Mouse (Mus musculus): ENCODE measurements at regions not wholly inside any gene's neighbourhood (a gene's known extent, or its start where the extent isn't known, plus 50 kb on each side); places are given as distances from the start of the nearest gene placed in this dataset.
"Not testable (repeated sequence)": the region's sequence is repeated elsewhere in the genome, so short reads cannot be mapped to it uniquely, and the experiment has no call there.

DNA sequence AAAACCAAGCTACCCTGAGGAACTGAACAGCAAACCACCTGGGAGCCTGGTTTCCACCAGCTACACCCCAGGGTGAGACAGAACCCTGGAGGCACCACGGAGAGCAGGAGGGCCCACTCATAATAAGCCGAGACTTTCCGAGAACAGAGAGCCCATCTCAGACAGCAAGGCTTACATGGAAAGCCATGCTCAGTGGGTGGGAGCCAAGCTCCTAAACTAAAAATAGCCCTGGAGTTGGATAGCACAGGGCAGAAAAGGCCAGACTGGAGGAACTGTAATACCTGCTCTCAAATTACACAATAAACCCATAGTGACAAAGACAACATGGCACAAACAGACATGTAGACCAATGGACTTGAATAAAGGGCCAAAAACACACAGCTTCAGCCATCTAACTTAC is 69.9 kb downstream of the Fbxo4 start:
- Histone ChIP-seq H3K36me3 (ENCODE audit: control insufficient read depth, insufficient read depth, low read length) (no peaks in the 10 kb centered on the region), H3K4me3 (ENCODE audit: low read depth, low read length) (no peak overlapping the region), H3K9me3 (replicated peaks; ENCODE audit: control insufficient read depth, low read length) (no peaks in the 10 kb centered on the region), H3K27ac (ENCODE audit: low read depth, low read length) (no peak overlapping the region), H3K27me3 (ENCODE audit: control insufficient read depth, insufficient read depth, low read length) (no peaks in the 10 kb centered on the region), H3K4me1 (ENCODE audit: control insufficient read depth, insufficient read depth, low read length) (peaks cover 2% of the 10 kb centered on the region; the same call in 1 of the 2 replicates), H3K4me2 (no peak overlapping the region), H3K9ac (ENCODE audit: low read depth, low read length) (no peak overlapping the region)
- WGBS (ENCODE audit: insufficient replicate concordance) = 40% methylated on average over 3 of the region's 3 CpGs
- no peak for ATAC-seq (replicated peaks; ENCODE audit: insufficient number of reproducible peaks, low FRiP score, low TSS enrichment)

DNA sequence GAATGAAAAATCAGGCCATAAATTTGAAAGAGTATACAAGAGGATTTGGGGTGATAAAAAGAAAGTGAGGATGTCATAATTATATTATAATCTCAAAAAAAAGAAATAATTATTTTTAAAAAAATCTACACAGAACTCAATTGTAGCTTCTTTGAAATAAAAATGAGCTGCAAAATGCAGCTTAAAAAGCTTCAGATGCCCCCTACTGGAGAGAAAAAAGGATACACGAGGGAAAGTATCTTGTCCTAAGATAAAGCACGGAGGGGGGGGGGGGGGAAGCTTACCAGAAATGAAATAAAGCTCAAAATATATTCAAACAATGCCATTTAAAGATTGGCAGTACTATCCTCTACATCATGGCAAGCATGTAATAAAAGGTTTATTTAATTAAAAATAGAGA is 70.7 kb downstream of the Fbxo4 start:
- ATAC-seq (replicated peaks; ENCODE audit: insufficient number of reproducible peaks, low FRiP score, low TSS enrichment) = no peak
- 10% methylated on average over 2 of the region's 2 CpGs for WGBS (ENCODE audit: insufficient replicate concordance)
- Histone ChIP-seq H3K4me2 (no peak overlapping the region), H3K9ac (ENCODE audit: low read depth, low read length) (no peak overlapping the region), H3K27ac (ENCODE audit: low read depth, low read length) (no peak overlapping the region), H3K9me3 (replicated peaks; ENCODE audit: control insufficient read depth, low read length) (no peaks in the 10 kb centered on the region), H3K36me3 (ENCODE audit: control insufficient read depth, insufficient read depth, low read length) (no peaks in the 10 kb centered on the region), H3K4me3 (ENCODE audit: low read depth, low read length) (no peak overlapping the region), H3K4me1 (ENCODE audit: control insufficient read depth, insufficient read depth, low read length) (peaks cover 2% of the 10 kb centered on the region; the same call in 1 of the 2 replicates), H3K27me3 (ENCODE audit: control insufficient read depth, insufficient read depth, low read length) (no peaks in the 10 kb centered on the region)

DNA sequence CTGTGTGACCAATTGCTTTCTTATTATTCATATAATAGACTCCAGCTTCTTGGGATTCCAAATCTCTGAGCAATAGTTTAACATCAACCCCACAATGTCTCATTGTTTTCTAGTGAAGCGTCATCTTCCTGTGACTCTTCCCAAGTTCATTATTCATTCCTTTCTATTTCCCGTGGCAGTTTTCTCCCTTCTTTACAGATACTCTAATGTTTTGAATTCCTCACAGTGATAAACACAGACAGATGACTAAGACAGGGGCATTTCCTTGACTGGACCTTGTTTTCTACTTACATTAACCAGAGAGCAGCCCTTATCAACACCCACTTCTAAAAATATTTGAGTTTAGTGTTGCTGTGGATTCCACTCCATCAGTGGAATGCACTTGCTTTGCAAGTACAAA is 73.8 kb downstream of the Fbxo4 start:
- ATAC-seq (replicated peaks; ENCODE audit: insufficient number of reproducible peaks, low FRiP score, low TSS enrichment) = peak; percentile 67; the same call in 1 of the 2 replicates
- Histone ChIP-seq H3K4me1 (ENCODE audit: control insufficient read depth, insufficient read depth, low read length) (peaks cover 2% of the 10 kb centered on the region; the same call in 1 of the 2 replicates), H3K27me3 (ENCODE audit: control insufficient read depth, insufficient read depth, low read length) (no peaks in the 10 kb centered on the region), H3K4me3 (ENCODE audit: low read depth, low read length) (no peak overlapping the region), H3K27ac (ENCODE audit: low read depth, low read length) (peak overlapping the region; percentile 36), H3K36me3 (ENCODE audit: control insufficient read depth, insufficient read depth, low read length) (no peaks in the 10 kb centered on the region), H3K9me3 (replicated peaks; ENCODE audit: control insufficient read depth, low read length) (no peaks in the 10 kb centered on the region; the same call in 1 of the 2 replicates), H3K4me2 (no peak overlapping the region), H3K9ac (ENCODE audit: low read depth, low read length) (no peak overlapping the region)
- WGBS (ENCODE audit: insufficient replicate concordance) = 10% methylated on average over 2 of the region's 2 CpGs

DNA sequence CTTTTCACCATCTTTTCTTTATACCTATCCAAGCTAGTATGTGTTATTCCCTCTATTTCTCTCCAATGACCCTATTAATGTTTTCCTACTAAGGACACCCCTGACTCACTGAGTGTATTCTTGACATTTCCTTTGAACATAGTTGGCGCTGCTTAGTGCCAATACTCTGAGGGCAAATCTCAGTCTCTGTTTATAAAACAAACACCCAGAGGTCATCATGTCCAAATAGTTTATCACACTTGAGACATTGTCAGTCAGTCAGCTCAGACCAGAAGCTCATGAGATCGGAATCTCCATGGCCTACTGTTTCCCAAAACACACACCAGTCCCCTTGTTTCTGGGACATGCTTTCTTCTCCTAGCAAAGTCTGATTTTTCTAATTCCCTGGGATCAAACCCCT is 100.9 kb downstream of the Fbxo4 start:
- no peaks in the 10 kb centered on the region for H3K36me3 ChIP-seq (ENCODE audit: control insufficient read depth, insufficient read depth, low read length)
- H3K4me1 ChIP-seq (ENCODE audit: control insufficient read depth, insufficient read depth, low read length) = no peaks in the 10 kb centered on the region
- no peak overlapping the region for H3K27ac ChIP-seq (ENCODE audit: low read depth, low read length)
- H3K27me3 ChIP-seq (ENCODE audit: control insufficient read depth, insufficient read depth, low read length) = no peaks in the 10 kb centered on the region
- H3K9ac ChIP-seq (ENCODE audit: low read depth, low read length) = no peak overlapping the region
- H3K4me2 ChIP-seq = no peak overlapping the region
- H3K9me3 ChIP-seq (replicated peaks; ENCODE audit: control insufficient read depth, low read length) = no peaks in the 10 kb centered on the region
- no peak overlapping the region for H3K4me3 ChIP-seq (ENCODE audit: low read depth, low read length)
- 48% methylated on average over 2 of the region's 2 CpGs for WGBS (ENCODE audit: insufficient replicate concordance)
- no peak for ATAC-seq (replicated peaks; ENCODE audit: insufficient number of reproducible peaks, low FRiP score, low TSS enrichment)

DNA sequence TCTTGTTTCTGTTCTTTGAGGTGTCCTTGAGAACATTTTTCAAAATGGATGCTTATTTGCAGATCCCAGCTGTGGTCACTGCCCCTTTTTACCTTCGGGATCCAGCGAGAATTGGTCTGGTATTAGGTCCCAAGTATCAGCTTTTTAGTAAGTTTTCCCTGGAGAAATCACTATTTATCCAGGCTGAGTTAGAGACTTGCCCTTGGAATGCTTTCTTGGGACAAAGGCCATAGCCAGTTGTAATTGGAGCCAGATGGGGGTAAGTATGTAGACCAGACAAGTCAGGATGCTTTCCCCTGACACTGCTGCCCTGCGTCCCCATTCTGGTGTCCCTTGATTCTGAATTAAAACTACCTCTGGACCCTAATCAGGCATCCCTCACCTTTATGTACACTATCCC is 101.9 kb downstream of the Fbxo4 start:
- Histone ChIP-seq H3K9ac (ENCODE audit: low read depth, low read length) (no peak overlapping the region), H3K27me3 (ENCODE audit: control insufficient read depth, insufficient read depth, low read length) (no peaks in the 10 kb centered on the region), H3K36me3 (ENCODE audit: control insufficient read depth, insufficient read depth, low read length) (no peaks in the 10 kb centered on the region), H3K27ac (ENCODE audit: low read depth, low read length) (no peak overlapping the region), H3K9me3 (replicated peaks; ENCODE audit: control insufficient read depth, low read length) (no peaks in the 10 kb centered on the region), H3K4me1 (ENCODE audit: control insufficient read depth, insufficient read depth, low read length) (no peaks in the 10 kb centered on the region), H3K4me2 (no peak overlapping the region), H3K4me3 (ENCODE audit: low read depth, low read length) (no peak overlapping the region)
- ATAC-seq (replicated peaks; ENCODE audit: insufficient number of reproducible peaks, low FRiP score, low TSS enrichment) = no peak
- WGBS (ENCODE audit: insufficient replicate concordance) = 67% methylated on average over 3 of the region's 3 CpGs

DNA sequence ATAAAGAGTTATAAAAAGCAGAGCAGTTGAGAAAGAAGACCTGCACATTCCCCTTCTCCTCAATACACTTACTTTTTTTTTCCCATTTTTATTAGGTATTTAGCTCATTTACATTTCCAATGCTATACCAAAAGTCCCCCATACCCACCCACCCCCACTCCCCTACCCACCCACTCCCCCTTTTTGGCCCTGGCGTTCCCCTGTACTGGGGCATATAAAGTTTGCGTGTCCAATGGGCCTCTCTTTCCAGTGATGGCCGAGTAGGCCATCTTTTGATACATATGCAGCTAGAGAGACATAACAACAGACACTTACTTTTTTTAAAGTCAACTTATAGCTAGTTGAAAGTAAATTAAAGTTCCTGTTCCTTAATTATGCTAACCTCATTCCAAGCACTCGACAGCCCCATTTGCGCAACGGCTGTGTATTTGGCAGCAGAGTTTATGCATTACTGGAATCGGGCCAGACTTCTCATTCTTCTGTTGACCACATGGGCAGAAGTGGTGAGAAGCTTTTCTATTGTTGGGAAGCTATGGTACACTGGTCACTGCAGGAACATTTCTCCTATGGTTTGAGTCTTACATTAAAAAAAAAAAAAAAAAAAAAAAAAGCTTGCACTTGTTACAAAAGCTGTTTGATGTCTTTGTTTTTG is 104.0 kb downstream of the Fbxo4 start:
- not testable (repeated sequence) for ATAC-seq (replicated peaks; ENCODE audit: insufficient number of reproducible peaks, low FRiP score, low TSS enrichment); H3K4me1 ChIP-seq (ENCODE audit: control insufficient read depth, insufficient read depth, low read length); H3K4me2 ChIP-seq; H3K9me3 ChIP-seq (replicated peaks; ENCODE audit: control insufficient read depth, low read length); H3K9ac ChIP-seq (ENCODE audit: low read depth, low read length); H3K36me3 ChIP-seq (ENCODE audit: control insufficient read depth, insufficient read depth, low read length); H3K27ac ChIP-seq (ENCODE audit: low read depth, low read length); H3K27me3 ChIP-seq (ENCODE audit: control insufficient read depth, insufficient read depth, low read length); H3K4me3 ChIP-seq (ENCODE audit: low read depth, low read length)
- 80% methylated on average over 6 of the region's 7 CpGs for WGBS (ENCODE audit: insufficient replicate concordance)

DNA sequence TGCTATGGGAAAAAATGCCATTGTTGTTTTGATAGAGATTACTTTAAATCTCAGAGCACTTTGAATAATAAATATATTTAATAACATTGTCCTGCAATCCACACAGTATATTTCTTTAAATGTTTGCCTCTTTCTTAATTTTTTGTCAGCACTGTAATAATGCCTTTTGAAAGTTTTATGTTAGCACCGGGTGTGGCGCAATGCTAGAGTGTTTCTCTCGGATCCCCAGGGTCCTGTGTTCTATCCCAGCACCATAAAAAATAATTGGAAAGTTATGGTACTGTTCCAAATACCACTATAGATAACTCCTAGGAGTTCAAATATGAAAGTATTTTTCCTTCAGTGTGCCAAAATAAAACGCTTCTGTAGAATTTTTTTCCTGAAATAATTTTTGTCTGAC is 147.6 kb downstream of the Fbxo4 start:
- H3K9me3 ChIP-seq (replicated peaks; ENCODE audit: control insufficient read depth, low read length) = no peaks in the 10 kb centered on the region
- H3K4me1 ChIP-seq (ENCODE audit: control insufficient read depth, insufficient read depth, low read length) = no peaks in the 10 kb centered on the region
- no peak for ATAC-seq (replicated peaks; ENCODE audit: insufficient number of reproducible peaks, low FRiP score, low TSS enrichment)
- no peak overlapping the region for H3K27ac ChIP-seq (ENCODE audit: low read depth, low read length)
- H3K27me3 ChIP-seq (ENCODE audit: control insufficient read depth, insufficient read depth, low read length) = no peaks in the 10 kb centered on the region
- H3K36me3 ChIP-seq (ENCODE audit: control insufficient read depth, insufficient read depth, low read length) = no peaks in the 10 kb centered on the region
- no peak overlapping the region for H3K9ac ChIP-seq (ENCODE audit: low read depth, low read length)
- H3K4me3 ChIP-seq (ENCODE audit: low read depth, low read length) = no peak overlapping the region
- no peak overlapping the region for H3K4me2 ChIP-seq
- 81% methylated on average over 4 of the region's 4 CpGs for WGBS (ENCODE audit: insufficient replicate concordance)

DNA sequence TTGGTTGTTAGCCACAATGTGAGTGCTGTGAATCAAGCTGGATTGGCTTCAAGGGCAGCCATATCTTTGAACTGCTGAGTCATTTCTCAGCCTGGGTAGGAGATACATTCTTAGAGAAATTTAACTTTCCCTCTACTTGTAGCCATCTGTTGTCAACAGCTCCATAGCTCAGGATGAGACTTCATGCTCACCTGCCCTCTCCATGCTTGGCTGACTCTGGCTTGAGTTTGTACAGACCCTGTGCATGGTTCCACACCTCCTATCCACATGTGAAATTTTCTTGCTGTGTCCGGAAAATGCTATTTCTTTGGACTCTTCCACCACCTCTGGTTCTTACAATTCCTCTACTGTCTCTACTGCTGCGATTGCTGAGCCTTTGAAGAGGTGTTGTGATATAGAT is 173.9 kb downstream of the Fbxo4 start:
- no peak for ATAC-seq (replicated peaks; ENCODE audit: insufficient number of reproducible peaks, low FRiP score, low TSS enrichment)
- H3K27ac ChIP-seq (ENCODE audit: low read depth, low read length) = no peak overlapping the region
- H3K36me3 ChIP-seq (ENCODE audit: control insufficient read depth, insufficient read depth, low read length) = no peaks in the 10 kb centered on the region
- no peak overlapping the region for H3K4me3 ChIP-seq (ENCODE audit: low read depth, low read length)
- no peak overlapping the region for H3K4me2 ChIP-seq
- H3K9ac ChIP-seq (ENCODE audit: low read depth, low read length) = no peak overlapping the region
- H3K27me3 ChIP-seq (ENCODE audit: control insufficient read depth, insufficient read depth, low read length) = no peaks in the 10 kb centered on the region
- H3K9me3 ChIP-seq (replicated peaks; ENCODE audit: control insufficient read depth, low read length) = no peaks in the 10 kb centered on the region
- 82% methylated on average over 2 of the region's 2 CpGs for WGBS (ENCODE audit: insufficient replicate concordance)
- H3K4me1 ChIP-seq (ENCODE audit: control insufficient read depth, insufficient read depth, low read length) = no peaks in the 10 kb centered on the region

DNA sequence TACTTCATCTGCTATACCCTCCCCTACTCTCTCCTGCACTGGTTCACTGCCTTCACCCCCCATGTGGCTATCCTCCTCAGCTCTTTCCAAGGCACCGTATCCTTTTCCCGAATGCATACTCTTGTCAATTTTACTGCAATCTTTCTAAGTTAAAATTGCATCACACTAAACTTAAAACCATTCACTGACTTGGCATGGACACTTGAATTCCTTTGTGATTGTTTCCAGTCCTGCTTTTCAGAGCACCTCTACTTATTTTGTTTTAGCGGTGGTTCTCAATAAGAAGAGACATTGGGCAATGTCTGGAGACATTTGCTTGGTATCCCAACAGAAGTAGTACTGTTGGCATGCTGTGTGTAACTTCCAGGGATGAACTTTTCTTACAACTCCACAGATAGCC is 192.6 kb upstream of the Ghr start:
- no peak overlapping the region for H3K9ac ChIP-seq (ENCODE audit: low read depth, low read length)
- H3K4me3 ChIP-seq (ENCODE audit: low read depth, low read length) = no peak overlapping the region
- no peaks in the 10 kb centered on the region for H3K36me3 ChIP-seq (ENCODE audit: control insufficient read depth, insufficient read depth, low read length)
- no peak for ATAC-seq (replicated peaks; ENCODE audit: insufficient number of reproducible peaks, low FRiP score, low TSS enrichment)
- H3K4me1 ChIP-seq (ENCODE audit: control insufficient read depth, insufficient read depth, low read length) = no peaks in the 10 kb centered on the region
- 81% methylated on average over 3 of the region's 3 CpGs for WGBS (ENCODE audit: insufficient replicate concordance)
- H3K27ac ChIP-seq (ENCODE audit: low read depth, low read length) = no peak overlapping the region
- no peak overlapping the region for H3K4me2 ChIP-seq
- H3K27me3 ChIP-seq (ENCODE audit: control insufficient read depth, insufficient read depth, low read length) = no peaks in the 10 kb centered on the region
- H3K9me3 ChIP-seq (replicated peaks; ENCODE audit: control insufficient read depth, low read length) = no peaks in the 10 kb centered on the region
